19 mouse cellular contexts compared by ENCODE assay signal in the genomic region with DNA sequence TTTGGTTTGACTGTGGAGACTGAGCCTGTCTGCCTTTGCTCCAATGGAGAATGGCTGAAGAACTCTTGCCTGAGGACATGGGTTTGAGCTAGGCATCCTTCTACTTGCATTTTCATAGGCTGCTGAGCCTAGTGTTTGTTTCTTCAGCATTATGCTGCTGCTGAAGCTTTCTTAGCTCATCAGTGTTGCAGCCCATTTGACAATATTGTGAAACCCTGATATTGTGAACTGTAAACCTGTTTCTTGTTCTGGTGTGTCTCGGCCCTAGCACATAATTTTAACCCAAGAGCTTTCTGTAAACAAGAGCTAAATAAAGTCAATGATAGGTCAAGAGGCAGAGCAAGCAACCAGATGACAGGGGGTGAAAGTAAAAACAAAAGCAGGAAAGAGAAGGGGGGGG.
"Had no signal": no experiment of that assay in that cellular context is flagged by ENCODE, and none has a peak within 500 bp of the region (broad histone marks: within the 10 kb centered on the region; RNA-seq: fewer than 3 reads in every experiment).

No protein-coding gene starts in this region.

- H3K36me3 ChIP-seq: midbrain, embryonic 10.5 days; midbrain, embryonic 12.5 days; neural tube, embryonic 13.5 days; neural tube, embryonic 15.5 days; stomach, embryonic 15.5 days had no signal

- H3K9me3 ChIP-seq: midbrain, embryonic 10.5 days; midbrain, embryonic 12.5 days; neural tube, embryonic 13.5 days; neural tube, embryonic 15.5 days; stomach, embryonic 15.5 days had no signal

- H3K4me1 ChIP-seq: midbrain, embryonic 10.5 days; midbrain, embryonic 12.5 days; neural tube, embryonic 13.5 days; neural tube, embryonic 15.5 days; stomach, embryonic 15.5 days had no signal

- H3K4me2 ChIP-seq: lung, embryonic 14.5 days; midbrain, embryonic 12.5 days; neural tube, embryonic 13.5 days; neural tube, embryonic 15.5 days; stomach, embryonic 15.5 days had no signal

- H3K27me3 ChIP-seq: midbrain, embryonic 12.5 days; neural tube, embryonic 13.5 days; neural tube, embryonic 15.5 days; stomach, embryonic 15.5 days had no signal

- H3K27ac ChIP-seq: midbrain, embryonic 10.5 days; midbrain, embryonic 12.5 days; neural tube, embryonic 13.5 days; neural tube, embryonic 15.5 days; stomach, embryonic 15.5 days; stomach, postnatal 0 days had no signal

- H3K4me3 ChIP-seq: midbrain, embryonic 10.5 days; midbrain, embryonic 12.5 days; myocyte; neural tube, embryonic 13.5 days; neural tube, embryonic 15.5 days; stomach, embryonic 15.5 days had no signal

- H3K9ac ChIP-seq: lung, embryonic 14.5 days; midbrain, embryonic 12.5 days; neural tube, embryonic 13.5 days; neural tube, embryonic 15.5 days; stomach, embryonic 15.5 days had no signal

- DNase-seq: lung, adult 18-20 months; lung, embryonic 14.5 days; lung, postnatal 10 days; lung, postnatal 4 days; midbrain, embryonic 14.5 days; retina, postnatal 1 day; right cerebral cortex, adult 18-20 months; right cerebral cortex, postnatal 25 days; thymus, adult 2 months; thymus, postnatal 25 days; thymus, postnatal 4 days had no signal

- ATAC-seq: midbrain, embryonic 16.5 days had no signal
